Mouse (Mus musculus): Measurements from ENCODE around the gene Galnt2.

Galnt2 gene

DNA sequence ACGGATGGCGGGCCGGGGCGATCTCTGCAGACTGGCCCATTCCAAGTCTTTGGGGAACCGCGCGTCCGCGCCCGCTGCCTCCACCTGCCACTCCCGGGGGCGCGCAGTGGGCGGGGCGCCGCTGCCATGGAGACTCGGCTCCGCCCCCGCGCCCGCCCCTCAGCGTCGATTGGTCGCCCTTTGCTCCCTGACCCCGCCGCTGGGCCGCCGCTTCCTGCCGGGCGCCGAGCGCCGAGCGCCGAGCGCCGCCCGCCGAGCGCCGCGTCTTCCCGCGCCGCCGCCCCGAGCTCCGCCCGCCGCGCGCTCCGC lies at the start of gene Galnt2:
TSS of gene Galnt2 (plus strand) at position 216 of the 309 bp plus-strand sequence.
- DNase-seq (ENCODE audit: extremely low read depth, low read depth, low spot score), result no peak

- no peak for DNase-seq (ENCODE audit: extremely low read depth, low read depth, low spot score)
These were observed 49.4 kb upstream of the Galnt2 start for GRCm38 (mm10) chr8:124181751-124182150.

DNA sequence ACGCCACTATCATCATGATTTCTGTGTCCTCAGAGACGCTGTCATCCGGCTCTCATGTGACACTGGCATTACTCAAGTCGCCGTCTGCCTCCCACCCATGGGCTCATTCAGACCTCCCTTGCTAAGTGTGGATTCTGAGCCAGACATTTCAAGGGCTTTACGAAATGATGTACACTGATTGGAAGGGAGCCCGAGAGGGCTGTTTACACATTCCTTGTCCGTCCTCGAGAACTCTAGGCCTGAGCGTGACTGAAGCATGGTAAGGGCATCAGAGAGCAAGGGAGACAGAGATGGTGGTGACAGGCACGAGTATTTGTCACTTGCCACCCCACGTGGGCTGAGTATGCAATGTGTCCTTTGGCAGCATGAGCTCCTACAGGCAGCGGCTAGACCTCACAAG lies 49.0 kb upstream of the Galnt2 start:
- peak; percentile 70 for DNase-seq (ENCODE audit: extremely low read depth, low read depth, low spot score)

DNA sequence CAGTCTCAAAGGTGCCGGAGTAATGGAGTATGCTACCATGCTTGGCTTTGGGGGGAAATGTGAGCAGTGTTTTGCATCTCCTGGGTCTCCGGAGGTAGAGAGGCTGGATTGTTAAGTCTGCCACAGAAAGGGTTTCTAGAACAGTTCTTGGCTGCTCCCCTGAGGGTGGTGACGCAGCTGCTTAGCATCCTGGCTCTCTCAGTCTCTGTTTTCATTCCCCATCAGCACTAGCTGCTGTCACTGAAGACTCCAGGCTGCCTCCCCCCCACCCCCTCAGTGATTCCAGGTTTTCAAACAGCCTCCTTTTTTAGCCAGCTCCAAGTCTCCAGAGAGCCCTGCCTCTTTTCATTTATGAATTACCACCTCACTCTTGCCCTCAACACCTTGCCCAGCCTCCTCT lies 47.1 kb upstream of the Galnt2 start:
- no peak for DNase-seq (ENCODE audit: extremely low read depth, low read depth, low spot score)

DNA sequence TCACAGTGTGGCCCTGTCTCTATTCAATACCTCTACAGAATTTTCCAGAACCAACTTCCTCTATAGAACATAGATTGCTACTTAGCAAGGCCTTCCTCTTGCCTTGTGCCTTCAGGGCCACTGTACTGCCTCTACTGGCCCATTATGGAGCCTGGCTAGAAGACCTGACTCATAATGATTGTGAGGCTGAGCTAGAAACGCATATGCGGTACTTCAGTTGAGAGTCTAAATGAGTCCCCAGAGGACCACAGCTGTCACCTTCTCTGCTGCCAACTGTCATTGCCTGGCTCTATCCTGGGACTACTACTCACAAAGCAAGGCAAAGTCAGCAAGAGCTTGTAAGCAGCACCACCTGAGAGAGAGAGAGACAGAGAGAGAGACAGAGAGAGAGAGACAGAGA lies 46.7 kb upstream of the Galnt2 start:
- DNase-seq (ENCODE audit: extremely low read depth, low read depth, low spot score), result no peak

GRCm38 (mm10) chr8:124185081-124185480 lies 46.1 kb upstream of the Galnt2 start:
- DNase-seq (ENCODE audit: extremely low read depth, low read depth, low spot score), result no peak

GRCm38 (mm10) chr8:124190388-124190787 lies 40.8 kb upstream of the Galnt2 start:
- no peak for DNase-seq (ENCODE audit: extremely low read depth, low read depth, low spot score)

GRCm38 (mm10) chr8:124192242-124192641 lies 38.9 kb upstream of the Galnt2 start:
- no peak for DNase-seq (ENCODE audit: extremely low read depth, low read depth, low spot score)

GRCm38 (mm10) chr8:124192976-124193375 lies 38.2 kb upstream of the Galnt2 start:
- no peak for DNase-seq (ENCODE audit: extremely low read depth, low read depth, low spot score)

DNA sequence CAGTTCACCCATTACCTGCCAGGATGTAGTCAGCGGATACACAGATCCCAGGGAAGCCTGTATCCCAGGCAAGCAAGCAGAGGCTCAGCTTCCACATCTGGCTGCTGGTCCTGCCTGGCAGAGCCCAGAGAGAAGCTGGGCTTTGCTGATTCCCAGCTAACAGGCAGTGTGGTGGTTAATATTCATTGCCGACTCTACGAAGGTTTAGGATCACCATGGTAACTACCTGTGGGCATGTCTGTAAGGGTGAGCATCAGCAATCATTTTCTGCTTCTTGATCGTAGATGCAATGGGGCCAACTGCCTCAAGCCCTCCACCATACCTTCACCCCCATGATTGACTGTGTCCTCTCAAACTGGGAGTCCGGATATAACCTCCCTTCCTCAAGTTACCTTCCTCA lies 37.2 kb upstream of the Galnt2 start:
- no peak for DNase-seq (ENCODE audit: extremely low read depth, low read depth, low spot score)

GRCm38 (mm10) chr8:124196195-124196594 lies 35.0 kb upstream of the Galnt2 start:
- no peak for DNase-seq (ENCODE audit: extremely low read depth, low read depth, low spot score)

- DNase-seq (ENCODE audit: extremely low read depth, low read depth, low spot score), result no peak
These were observed 34.4 kb upstream of the Galnt2 start for GRCm38 (mm10) chr8:124196797-124197196.

GRCm38 (mm10) chr8:124198230-124198629 lies 33.0 kb upstream of the Galnt2 start:
- no peak for DNase-seq (ENCODE audit: extremely low read depth, low read depth, low spot score)

DNA sequence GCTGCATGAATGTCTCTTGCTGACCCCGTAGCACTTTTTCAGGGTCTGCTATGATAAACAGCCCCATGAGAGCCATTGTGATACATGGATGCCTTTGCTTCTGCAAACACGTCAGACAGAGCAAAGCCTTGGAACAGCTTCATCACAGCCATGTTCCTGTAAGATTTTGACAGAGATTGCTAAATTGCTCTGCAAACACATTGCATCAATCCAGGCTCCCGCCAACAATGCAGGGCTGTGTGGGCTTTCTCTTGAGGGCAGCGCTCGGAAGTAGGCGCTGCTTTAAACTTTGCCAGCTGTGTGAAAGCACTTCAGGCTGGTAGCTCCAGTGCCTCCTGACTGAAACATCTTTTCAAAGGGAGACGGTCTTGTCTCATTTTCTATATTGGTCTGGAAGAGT lies 30.8 kb upstream of the Galnt2 start:
- peak; percentile 87 for DNase-seq (ENCODE audit: extremely low read depth, low read depth, low spot score)

DNA sequence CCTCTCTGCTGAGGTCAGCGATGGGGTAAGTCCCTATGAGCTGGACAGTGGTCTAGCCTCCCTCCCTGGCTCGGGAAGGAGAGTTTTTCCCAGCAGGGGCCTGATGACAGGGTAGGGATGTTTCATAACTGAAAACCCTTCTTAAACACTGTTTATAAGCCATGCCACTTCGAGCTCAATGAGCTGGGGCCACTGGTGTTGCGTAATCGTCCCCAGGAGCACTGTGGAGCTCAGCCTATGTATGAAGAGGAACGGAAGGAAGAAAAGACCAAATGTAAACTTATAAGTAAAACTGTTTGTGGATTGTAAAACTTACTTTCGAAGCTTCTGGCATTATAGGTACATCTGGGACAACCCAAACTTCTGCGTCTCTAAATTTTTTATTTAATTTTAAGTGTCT lies 29.5 kb upstream of the Galnt2 start:
- DNase-seq (ENCODE audit: extremely low read depth, low read depth, low spot score), result no peak

DNA sequence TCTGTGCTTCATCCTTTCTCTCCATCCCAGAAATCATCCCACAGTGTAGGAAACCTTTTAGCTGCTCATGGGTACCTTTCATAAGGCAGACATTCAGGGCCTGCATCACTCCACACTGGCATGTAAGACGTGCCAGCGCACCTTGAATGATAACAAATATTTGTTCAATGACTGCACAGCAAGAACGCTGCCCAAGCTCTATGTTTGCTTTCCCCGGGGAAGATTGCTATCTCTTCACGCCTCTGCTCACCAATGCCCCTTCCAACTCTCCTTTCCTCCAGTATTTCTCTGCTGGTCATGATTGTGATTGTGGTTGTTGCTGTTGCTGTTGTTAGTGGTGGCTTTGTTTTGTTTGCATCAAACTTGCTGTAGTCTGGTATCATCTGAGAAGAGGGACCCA lies 28.3 kb upstream of the Galnt2 start:
- DNase-seq (ENCODE audit: extremely low read depth, low read depth, low spot score), result no peak

GRCm38 (mm10) chr8:124204001-124204601 lies 27.1 kb upstream of the Galnt2 start:
- no peak for DNase-seq (ENCODE audit: extremely low read depth, low read depth, low spot score)

- DNase-seq (ENCODE audit: extremely low read depth, low read depth, low spot score), result no peak
These were observed 19.0 kb upstream of the Galnt2 start for GRCm38 (mm10) chr8:124212148-124212547.

GRCm38 (mm10) chr8:124216951-124217350 lies 14.2 kb upstream of the Galnt2 start:
- no peak for DNase-seq (ENCODE audit: extremely low read depth, low read depth, low spot score)

- no peak for DNase-seq (ENCODE audit: extremely low read depth, low read depth, low spot score)
These were observed 1.3 kb upstream of the Galnt2 start for GRCm38 (mm10) chr8:124229883-124230282.

- no peak for DNase-seq (ENCODE audit: extremely low read depth, low read depth, low spot score)
These were observed 555 bp upstream of the Galnt2 start for GRCm38 (mm10) chr8:124230496-124231175.

- DNase-seq (ENCODE audit: extremely low read depth, low read depth, low spot score), result no peak
These were observed 491 bp downstream of the Galnt2 start for GRCm38 (mm10) chr8:124231485-124232279.

Data from fat pad, adult 2 months (tissue).